Mouse (Mus musculus) left cerebral cortex, postnatal 14 days (tissue): ENCODE results near the gene Dynlt1b. TPM values are rescaled to one million over a fixed set of nuclear protein-coding genes. Genes with fewer than 3 reads are reported as not detected.
"Not testable (repeated sequence)": the region's sequence is repeated elsewhere in the genome, so short reads cannot be mapped to it uniquely, and the experiment has no call there.

Source experiments
- DNase-seq, 2 experiments: peaks; one replicate each; pipeline ENCODE4 v3.0.0; 2021 to 2022; ENCODE audit warnings: low spot score in 2 of 2, mixed read lengths in 1 of 2
- intact Hi-C: fragments of 180-260 bp; cut with DNase I; formaldehyde crosslinking; loops from one replicate; pipeline ENCODE4 v1.15.1; 2025
- long read RNA-seq, 2 experiments: library from polyadenylated mRNA; stranded (forward); transcript quantifications; one replicate each; pipeline ENCODE4 v2.0.0; 2021
- total RNA-seq, 2 experiments: library from RNA; stranded (reverse); gene quantifications; 2 replicates each; pipeline ENCODE4 v1.2.3; 2021

The Dynlt1b gene
- total RNA-seq = 100 to 1,000 TPM; 149 to 156 TPM
- long read RNA-seq, experiment 1, transcript Dynlt1b-201 (5 exons, 771 nt) = major isoform, 9 of 48 reads
- long read RNA-seq, experiment 1, partial matches to known transcripts = 9 of 48 reads
- long read RNA-seq, experiment 1, other reads (novel, unspliced or antisense) = 30 of 48 reads
- long read RNA-seq, experiment 2, transcript Dynlt1b-201 (5 exons, 771 nt) = major isoform, 11 of 54 reads
- long read RNA-seq, experiment 2, partial matches to known transcripts = 5 of 54 reads
- long read RNA-seq, experiment 2, other reads (novel, unspliced or antisense) = 38 of 54 reads

DNA sequence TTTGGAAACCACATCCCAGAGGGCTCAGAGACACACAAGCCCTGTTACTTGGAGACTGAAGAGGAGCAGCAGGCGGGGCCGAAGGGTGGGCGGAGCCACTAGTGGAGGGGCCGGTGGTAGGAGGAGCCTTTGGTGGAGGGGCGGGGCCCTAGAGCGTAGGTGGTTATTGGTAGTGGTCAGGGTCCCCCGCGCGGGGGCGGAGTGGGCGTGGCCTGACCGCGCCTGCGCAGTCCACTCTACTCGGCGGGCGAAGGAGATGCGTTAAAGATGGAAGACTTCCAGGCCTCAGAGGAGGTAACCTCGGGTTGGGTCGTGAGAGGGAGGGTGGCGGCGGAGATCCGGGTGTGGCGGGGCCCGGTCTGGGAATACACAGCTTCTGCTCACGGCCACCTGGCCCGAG lies at the start of gene Dynlt1b:
Gene Dynlt1b, plus strand, starts transcription at position 168 of the 400 bp plus-strand sequence.
- intact Hi-C loops = not testable (repeated sequence)
- DNase-seq = peak; percentile 100

DNA sequence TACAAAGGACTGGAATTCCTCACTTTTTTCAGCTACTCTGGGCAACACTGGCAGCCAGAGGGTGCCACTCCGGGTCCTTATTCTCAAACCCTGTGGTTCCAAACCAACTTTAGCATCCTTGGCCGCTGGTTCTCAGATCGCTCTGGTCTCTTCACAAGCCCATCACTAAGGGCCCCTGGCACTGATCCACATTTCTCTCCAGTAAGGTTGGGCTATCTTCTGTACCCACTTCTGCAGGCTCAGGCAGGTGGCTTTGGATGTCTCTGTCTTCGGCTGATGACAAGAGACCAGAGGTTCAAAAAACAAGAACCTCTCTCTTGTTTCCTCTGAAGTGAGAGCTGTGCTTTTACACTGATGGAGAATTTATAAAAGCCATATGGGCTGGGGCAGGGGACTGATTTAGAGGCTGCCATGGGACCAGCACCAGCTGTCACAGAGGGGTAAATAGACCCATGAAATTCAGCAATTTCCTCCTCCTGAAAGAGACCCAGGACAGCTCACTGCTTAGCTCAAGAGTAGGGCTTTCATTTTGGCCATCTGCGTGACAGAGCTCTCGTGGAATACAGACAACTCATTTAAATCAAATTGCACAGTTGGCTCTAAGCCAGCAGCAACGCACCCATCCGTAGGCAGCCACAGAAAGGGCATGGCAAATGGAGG lies 49.6 kb upstream of the Dynlt1b start:
- DNase-seq, intact Hi-C loops: not testable (repeated sequence)

DNA sequence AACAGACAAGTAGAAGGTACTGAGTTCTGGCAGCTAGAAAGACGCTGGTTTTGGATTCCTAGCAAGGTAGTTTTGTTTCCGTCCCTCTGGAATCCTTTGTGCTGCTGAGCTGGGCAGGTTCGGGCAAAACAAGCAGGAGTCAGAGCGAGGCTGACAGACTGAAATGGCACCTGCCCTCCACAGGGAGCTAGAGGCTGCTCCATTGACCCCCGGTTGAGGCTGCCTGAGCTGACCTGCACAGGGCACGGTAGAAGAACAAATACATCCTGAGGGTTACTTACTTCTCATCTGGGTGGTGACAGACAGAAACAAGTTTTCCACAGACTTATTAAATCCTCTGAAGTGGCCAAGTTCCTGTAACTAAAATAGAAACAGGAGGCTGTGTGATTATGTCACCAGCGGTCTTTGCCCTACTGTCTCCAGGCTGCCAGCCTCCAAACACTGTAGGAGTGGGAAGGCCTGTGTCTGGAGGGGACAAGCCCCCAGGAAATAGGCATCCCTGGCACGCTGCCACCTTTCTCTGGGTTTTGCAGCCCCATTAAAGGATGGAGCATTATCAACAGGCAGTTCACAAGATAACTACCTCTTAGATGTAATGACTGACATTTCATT lies 48.7 kb upstream of the Dynlt1b start:
- intact Hi-C loops, DNase-seq: not testable (repeated sequence)

DNA sequence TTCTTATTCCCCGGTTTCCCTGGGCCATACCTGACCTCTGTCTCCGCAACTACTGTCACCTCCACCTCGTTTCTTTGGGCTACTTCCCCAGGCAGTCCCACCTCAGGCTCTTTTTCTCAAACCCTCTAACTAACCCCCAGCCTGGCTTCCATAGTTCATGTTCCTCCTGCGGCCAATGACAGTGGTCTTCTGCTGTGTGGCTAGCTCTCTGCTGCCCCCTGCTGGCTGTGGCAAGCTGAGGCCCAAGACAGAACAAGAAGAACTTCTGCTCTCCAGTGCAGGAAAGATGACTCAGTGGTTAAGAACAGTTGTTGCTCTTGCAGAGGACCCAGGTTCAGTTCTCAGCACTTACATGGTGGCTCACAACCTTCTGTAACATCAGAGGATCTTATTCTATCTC lies 43.0 kb upstream of the Dynlt1b start:
- intact Hi-C loops = not testable (repeated sequence)

DNA sequence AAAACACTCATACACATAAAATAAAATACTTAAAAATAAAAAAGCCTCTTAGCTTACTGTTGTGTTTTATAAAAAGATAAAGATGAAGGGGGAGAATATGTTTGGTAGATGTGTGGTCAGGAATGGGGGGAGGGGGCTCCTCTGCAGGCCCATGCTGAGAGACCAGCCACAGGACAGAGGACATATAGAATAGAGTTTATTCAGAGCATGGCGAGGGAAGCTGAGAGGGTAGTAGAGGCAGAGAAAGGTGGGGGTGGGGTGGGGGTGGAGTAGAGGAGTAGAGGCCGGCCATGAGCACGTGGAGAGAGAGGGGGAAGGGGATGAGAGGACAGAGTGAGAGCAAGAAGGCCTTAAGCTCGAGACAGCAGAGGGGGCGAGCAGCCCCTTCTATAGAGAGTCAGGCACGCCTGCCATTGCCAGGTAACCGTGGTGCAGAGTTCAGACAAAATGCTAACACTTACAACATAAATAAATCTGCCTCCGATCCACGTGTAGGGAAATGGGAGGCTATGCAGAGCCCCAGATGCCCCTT lies 42.5 kb upstream of the Dynlt1b start:
- DNase-seq, intact Hi-C loops: not testable (repeated sequence)

More for the DNA sequence above, 43.0 kb upstream of the Dynlt1b start:
- DNase-seq = not testable (repeated sequence)

DNA sequence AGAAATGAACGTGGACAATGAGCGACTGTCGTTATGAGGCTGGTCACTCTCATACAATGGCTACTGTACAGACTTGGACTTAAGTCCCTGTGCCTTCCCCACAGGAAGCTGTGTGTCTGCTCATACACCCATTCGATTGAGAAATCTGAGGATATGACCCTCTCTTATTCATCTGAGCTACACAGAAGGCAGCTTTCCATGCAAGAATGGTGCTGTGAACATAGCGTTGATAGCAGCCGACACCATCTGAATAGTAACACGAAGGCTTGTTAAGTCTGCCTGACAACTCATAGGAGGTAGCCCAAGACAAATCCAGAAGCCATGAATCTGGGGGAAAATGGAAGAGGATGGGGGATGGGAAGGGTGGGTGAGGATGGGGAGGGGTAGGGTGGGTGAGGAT lies 40.4 kb upstream of the Dynlt1b start:
- intact Hi-C loops = not testable (repeated sequence)
- DNase-seq = peak in 1 of 2 experiments; percentile 40

DNA sequence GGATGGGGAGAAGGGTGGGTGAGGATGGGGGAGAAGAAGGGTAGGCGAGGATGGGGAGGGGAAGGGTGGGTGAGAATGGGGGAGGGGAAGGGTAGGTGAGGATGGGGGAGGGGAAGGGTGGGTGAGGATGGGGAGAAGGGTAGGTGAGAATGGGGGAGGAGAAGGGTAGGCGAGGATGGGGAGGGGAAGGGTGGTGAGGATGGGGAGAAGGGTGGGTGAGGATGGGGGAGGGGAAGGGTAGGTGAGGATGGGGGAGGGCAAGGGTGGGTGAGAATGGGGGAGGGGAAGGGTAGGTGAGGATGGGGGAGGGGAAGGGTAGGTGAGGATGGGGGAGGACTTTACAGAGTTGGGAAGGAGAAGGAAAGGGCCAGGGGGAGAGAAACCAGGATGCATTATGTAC lies 39.2 kb upstream of the Dynlt1b start:
- DNase-seq, intact Hi-C loops: not testable (repeated sequence)

DNA sequence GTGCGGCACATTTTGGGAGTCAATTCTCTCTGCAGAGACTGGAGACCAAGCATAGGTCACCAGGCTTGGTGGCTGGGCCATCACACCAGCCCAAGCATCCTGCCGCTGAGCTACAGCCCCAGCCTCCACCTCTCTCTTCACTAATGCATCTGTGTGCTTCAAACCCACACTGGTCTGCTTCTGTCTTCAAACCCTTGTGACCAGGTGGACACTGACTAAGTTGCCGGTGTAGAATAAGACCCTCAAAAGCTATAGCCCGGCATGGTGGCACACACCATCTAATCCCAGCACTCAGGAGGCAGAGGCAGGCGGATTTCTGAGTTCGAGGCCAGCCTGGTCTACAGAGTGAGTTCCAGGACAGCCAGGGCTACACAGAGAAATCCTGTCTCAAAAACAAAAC lies 38.2 kb upstream of the Dynlt1b start:
- intact Hi-C loops, DNase-seq: not testable (repeated sequence)

DNA sequence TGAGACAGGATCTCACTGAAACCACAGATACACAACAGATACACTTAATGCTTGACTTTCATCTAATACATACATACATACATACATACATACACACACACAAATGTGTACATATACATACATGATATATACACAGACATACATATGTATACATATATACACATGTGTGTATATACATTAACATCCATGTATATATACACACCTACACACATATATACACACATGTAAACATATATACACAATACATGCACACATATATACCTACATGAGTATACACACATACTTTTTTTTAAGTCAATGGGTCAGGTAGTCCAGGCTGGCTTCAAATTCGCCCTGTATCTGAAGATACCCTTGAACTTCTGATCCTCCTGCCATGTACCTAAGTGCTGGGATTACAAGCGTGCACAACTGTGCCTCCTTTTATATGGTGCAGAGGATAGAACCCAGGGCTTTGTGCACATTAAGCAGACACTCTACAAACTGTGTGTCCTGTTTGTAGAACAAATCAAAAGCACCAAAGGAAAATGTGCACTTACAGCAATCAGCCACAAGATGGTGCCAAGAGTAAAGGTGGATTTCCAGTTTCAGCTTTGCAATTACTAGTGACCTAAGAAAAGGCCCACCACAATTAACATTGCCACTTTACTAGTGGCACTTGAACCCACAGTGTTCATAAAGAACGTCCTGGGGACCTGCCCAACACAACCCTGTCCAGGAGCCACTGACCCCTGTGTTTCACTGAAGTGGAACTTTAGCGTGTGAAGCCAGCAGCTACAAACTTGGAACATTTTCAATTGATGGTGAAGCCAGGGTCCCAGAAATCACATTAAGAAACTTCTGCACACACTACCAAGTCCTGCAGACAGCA lies 37.2 kb upstream of the Dynlt1b start:
- intact Hi-C loops = not testable (repeated sequence)

DNA sequence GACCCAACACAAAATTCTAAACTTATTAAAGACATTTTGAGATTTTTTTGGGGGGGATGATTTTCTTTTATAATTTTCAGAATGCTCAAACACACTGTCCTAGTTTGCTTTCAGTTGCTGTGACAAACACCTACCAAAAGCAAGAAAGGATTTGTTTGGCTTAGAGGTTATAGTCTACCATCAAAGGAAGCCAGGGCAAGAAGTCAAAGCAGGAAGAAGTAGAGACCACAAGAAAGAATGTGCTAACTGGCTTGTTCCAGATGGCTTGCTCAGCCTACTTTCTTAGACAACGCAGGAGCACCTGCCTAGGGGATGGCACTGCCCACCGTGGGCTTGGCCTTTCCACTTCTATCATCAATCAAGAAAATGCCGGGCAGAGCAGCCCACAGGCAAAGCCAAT lies 31.8 kb upstream of the Dynlt1b start:
- intact Hi-C loops, DNase-seq: not testable (repeated sequence)

More for the DNA sequence above, 37.2 kb upstream of the Dynlt1b start:
- DNase-seq = not testable (repeated sequence)

DNA sequence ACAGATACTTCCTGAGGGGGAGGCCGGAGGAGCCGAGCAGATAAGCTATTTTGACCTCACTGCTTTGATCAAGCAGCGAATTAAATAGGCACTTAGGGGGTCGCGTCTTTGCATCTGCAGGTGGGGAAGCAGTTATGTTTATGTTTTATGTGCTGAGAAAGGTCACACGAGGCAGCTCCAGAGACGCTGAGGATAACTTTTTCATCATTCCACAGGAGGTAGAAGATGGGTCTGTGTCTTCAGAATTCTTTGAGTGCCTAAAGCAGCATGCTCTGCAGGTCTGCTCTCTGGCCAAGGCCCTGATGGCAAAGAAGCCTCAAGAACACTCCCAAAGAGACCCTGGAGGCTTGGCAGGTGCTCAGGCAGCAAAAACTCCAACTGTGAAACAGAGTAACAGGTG lies 31.1 kb upstream of the Dynlt1b start:
- intact Hi-C loops, DNase-seq: not testable (repeated sequence)

DNA sequence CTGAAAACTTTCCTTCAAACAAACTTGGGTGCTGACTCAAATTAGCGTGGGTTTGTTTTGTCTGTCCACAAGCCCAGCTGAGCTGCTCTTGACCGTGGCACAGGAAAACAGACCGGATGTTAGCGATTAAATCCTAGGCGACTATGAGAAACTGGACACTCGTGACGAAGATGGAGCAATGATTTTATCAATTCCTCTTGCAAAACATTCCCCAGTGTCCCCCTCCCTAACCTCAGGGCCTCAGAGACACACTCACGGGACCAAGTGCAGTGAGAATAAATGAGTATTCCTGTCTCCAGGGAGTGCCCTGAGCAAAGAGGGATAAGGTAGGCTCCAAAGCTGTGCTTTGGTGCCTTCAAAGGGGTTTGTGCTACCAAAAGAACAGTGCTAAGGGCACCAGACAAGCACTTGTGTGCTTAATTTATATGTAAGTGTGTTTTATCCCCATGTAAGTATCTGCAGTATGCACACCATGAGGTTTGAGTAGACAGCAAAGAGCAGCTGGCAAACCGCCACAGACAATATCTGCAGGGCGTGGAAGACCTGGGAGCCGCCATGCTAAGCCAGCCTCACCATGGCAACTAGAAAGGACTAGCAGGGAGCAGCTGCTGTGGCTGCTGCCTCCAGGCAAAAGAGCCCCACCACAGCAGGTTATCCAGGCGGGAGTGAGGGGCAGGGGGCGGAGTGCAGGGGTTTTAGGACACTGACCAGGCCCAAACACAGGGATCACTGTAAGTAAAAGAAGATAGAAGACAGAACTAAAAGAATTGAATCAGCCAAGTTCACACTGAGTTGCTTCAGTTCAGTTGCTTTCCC lies 30.4 kb upstream of the Dynlt1b start:
- DNase-seq, intact Hi-C loops: not testable (repeated sequence)

DNA sequence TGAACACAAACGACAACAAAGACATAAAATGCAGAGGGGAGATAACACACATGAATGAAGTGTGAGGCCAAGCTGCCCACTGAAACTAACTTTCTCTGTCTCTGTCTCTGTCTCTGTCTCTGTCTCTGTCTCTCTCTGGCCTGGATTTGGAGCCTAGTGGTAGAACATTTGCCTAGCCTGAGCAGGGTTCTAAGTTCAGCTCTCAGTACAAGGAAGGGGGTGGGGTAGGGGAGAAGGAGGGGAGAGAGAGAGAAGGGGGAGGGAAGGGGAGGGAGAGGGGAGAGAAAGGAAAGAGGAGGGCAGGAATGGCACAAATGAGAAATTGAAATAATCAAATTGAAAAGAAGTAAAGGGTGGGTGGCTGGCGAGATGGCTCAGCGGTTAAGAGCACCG lies 29.8 kb upstream of the Dynlt1b start:
- intact Hi-C loops, DNase-seq: not testable (repeated sequence)

DNA sequence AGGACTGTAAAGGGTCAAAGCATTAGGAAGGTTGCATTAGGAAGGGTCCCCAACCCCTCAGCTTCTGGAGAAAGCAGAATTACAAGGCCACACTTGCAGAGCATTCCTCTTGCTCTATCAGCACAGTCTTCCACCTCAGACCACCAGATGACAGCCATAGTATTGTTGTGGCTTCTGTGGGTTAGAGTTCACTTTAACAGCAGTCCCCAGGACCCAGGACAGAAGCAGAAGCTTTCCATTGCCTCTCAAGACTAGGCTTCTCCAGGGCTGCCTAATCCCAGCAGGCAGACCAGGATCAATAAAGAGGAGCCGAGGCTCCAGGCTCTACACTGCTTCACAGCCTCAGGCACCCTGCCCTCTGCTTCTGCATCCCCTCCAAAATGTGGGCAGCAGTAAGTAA lies 25.4 kb upstream of the Dynlt1b start:
- intact Hi-C loops, DNase-seq: not testable (repeated sequence)

DNA sequence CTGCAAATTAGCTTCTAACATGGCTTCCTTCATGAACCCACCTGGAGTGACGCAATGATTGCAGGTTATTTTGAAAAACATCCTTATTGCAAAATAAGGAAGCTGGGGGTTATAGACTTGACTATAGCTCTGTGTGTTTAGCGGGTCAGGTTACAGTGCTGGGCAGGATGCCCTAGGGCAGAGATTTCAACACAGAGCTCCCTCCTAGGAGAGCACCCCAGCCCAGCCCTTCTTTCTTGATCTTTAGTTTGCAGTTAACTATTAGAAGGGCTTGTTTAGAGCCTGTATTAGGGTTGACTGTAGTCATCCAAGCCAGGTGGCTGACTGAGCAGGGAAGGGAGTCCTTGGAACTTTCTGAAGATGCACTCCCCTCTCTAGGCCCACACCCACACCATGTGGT lies 22.9 kb upstream of the Dynlt1b start:
- intact Hi-C loops, DNase-seq: not testable (repeated sequence)

DNA sequence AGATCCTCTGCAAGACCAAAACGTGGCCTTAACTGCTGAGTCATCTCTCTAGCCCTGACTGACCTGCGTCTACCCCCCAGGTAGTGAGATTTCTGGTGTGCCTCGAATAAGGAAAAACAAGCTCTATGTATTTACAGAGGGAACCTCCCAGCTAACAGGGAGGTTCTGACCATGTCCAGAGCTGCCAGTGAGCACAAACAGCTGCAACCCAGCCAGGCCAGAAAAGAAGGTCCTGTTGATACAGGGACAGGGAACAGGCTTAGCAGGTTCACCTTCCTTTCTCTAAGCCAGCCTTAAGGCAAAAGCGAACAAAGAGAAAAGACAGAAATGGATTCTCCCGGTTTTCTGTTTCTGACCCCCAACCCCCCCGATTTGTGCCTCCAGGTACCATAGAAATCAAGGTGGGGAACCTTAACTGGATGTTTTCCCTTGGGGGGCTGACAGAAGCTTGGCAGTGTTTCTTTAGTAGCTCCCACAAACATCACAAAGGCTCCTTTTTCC lies 19.1 kb upstream of the Dynlt1b start:
- intact Hi-C loops, DNase-seq: not testable (repeated sequence)

DNA sequence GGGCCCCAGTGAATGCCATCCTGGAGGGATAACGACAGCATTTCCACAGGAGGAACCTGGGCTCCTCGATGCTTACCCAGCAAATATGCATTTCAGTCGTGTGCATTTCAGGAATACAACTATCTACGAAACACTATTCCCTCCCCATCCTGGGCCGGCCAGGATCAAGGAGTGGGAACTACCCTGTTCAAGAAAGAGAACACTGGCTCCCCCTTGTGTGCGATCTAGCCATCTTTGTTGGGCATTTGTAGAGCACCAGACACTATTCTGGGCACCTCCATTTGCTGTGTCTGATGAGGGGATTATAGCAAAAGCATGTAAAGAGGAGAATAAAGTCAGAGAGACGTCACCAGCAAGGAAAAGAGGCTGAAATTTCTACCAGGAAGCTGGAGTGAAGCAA lies 12.8 kb upstream of the Dynlt1b start:
- DNase-seq, intact Hi-C loops: not testable (repeated sequence)

DNA sequence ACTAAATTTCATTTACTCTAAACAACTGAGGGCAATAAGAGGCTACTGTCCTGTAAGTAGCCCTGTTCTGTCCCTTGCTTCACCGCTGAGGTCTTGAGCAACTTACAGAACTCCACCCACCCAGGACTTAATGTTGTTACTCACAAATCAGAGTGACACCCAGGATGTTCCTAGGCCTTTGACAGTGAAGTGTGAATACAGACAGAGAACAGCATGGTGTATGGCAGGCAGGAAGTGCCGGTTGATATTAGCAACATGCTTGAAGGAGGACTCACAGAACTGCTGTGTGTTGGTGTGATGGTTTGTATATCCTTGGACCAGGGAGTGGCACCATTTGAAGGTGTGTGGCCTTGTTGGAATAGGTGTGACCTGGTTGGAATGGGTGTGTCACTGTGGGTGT lies 9.4 kb upstream of the Dynlt1b start:
- DNase-seq, intact Hi-C loops: not testable (repeated sequence)
